Mouse (Mus musculus) hindbrain, postnatal 0 days (tissue): ENCODE data around the gene Mroh2b. TPM values are rescaled to one million over a fixed set of nuclear protein-coding genes. Genes with fewer than 3 reads are reported as not detected.
A peak's percentile ranks its signal among the peaks of the same experiment; 100 is the strongest.

Experiments used
- ATAC-seq: fragments of 200-750 bp; cut with Nextera tagmentation; 2 replicates; pipeline ENCODE4 v1.8.0; 2017; ENCODE audit warnings: mild to moderate bottlenecking, moderate TSS enrichment, moderate library complexity
- DNase-seq: peaks from one replicate; pipeline ENCODE4 v3.0.0-alpha.2; 2015; ENCODE audit warnings: low spot score
- H3K27ac ChIP-seq: fragments of 300-500 bp; sonication (generic); 2 replicates; pipeline ENCODE4 v1.5.1; 2014; ENCODE audit warnings: mild to moderate bottlenecking
- H3K27me3 ChIP-seq: fragments of 300-500 bp; sonication (generic); 2 replicates; pipeline ENCODE4 v1.6.1; 2014; ENCODE audit warnings: low read length, mixed read lengths; ENCODE audit not compliant: insufficient read depth
- H3K36me3 ChIP-seq: fragments of 300-500 bp; sonication (generic); 2 replicates; pipeline ENCODE4 v1.6.1; 2014; ENCODE audit warnings: low read length, mixed read lengths; ENCODE audit not compliant: insufficient read depth
- H3K4me1 ChIP-seq: fragments of 300-500 bp; sonication (generic); 2 replicates; pipeline ENCODE4 v1.6.1; 2014; ENCODE audit warnings: antibody characterized with exemption, low read length, mixed read lengths; ENCODE audit not compliant: insufficient read depth
- H3K4me2 ChIP-seq: fragments of 300-500 bp; sonication (generic); 2 replicates; pipeline ENCODE4 v1.6.1; 2014; ENCODE audit warnings: low read depth, mild to moderate bottlenecking, low read length, moderate library complexity, mixed read lengths
- H3K4me3 ChIP-seq: fragments of 300-500 bp; sonication (generic); 2 replicates; pipeline ENCODE4 v1.5.1; 2014; ENCODE audit warnings: low read length
- H3K9ac ChIP-seq: fragments of 300-500 bp; sonication (generic); replicated peaks from 2 replicates; pipeline ENCODE4 v1.6.1; 2014; ENCODE audit warnings: mild to moderate bottlenecking, low read length, moderate library complexity, mixed read lengths
- H3K9me3 ChIP-seq: fragments of 300-500 bp; sonication (generic); 2 replicates; pipeline ENCODE4 v1.6.1; 2016; ENCODE audit warnings: low read length, mixed read lengths
- CTCF ChIP-seq: IDR thresholded peaks from 2 replicates; pipeline ENCODE4 v1.5.1; 2016; ENCODE audit warnings: antibody characterized with exemption, control low read depth, low read depth
- WGBS: fragments of 180-500 bp; shearing (Covaris S2); extraction: QIAGEN DNeasy Blood & Tissue Kit; methylation state at CpG from one replicate; pipeline ENCODE4 v1.1.7; 2014; 5-methylcytosine and 5-hydroxymethylcytosine counted together
- polyA plus RNA-seq: library from polyadenylated mRNA; unstranded; fragments of >200 nt; fragmentation: Nextera tagmentation; extraction: Ambion mirVana; gene quantifications from 2 replicates; pipeline ENCODE4 v1.2.1, GENCODE M21; 2015
- total RNA-seq: library from RNA; depleted of rRNA; stranded (reverse); fragments of >200 nt; gene quantifications from 2 replicates; pipeline ENCODE4 v1.2.3, GENCODE M21; 2014; rRNA removed

Mroh2b gene
- total RNA-seq (not detected in 2 replicates), polyA plus RNA-seq (not detected in 2 replicates)

DNA sequence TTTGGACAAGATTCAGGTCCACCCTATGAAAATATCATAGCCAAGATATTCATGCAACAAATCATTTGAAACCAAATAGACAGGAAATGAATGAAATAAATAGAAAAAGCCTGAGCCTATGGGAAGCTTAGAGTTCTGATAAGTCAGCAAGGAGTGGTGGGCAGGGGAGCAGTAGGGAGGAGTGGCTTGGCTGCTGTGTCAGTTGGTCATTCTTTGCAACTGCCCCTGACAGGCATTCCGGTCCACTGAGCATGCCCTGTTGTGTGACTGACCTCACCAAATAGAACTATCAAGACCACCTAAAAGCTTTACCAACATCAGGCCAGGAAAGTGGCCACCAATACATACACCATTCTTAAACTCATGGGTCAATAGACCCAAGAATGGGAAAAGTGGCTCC is at the start of gene Mroh2b:
Gene Mroh2b (plus strand): TSS at position 301 of the 400 bp plus-strand sequence.
- H3K36me3 ChIP-seq: no peaks in the 10 kb centered on the region
- H3K27ac ChIP-seq: no peak within 1 kb of the TSS
- no peak within 1 kb of the TSS for H3K9ac ChIP-seq
- H3K4me1 ChIP-seq: no peaks in the 10 kb centered on the region
- WGBS: 100% methylated on average over 1 of the region's 1 CpGs
- TF ChIP-seq CTCF: no peak
- no peak within 1 kb of the TSS for H3K4me2 ChIP-seq
- DNase-seq (no peak), ATAC-seq (no peak)
- no peaks in the 10 kb centered on the region for H3K9me3 ChIP-seq
- no peak within 1 kb of the TSS for H3K4me3 ChIP-seq
- H3K27me3 ChIP-seq: no peaks in the 10 kb centered on the region

DNA sequence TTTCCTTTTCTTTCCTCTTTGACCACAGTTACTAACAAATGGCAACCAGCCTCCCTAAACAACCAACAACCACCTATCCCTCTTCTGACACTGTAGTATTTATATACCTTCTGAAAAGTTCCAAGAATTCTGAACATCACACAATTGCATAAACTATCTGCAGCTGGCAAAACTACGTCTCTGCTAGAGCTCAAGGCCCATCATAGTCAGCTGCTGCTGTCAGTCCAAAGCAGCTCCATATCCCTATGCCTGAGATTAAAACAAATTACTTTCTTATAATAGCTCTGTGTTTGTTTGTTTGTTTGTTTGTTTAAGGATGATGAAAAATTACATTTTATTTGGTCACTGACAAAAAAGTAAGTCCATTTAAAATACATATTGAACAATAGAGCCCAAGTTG is 48.5 kb upstream of the Mroh2b start:
- Histone ChIP-seq H3K4me1 (no peaks in the 10 kb centered on the region), H3K27ac (no peak overlapping the region), H3K4me3 (no peak overlapping the region), H3K27me3 (no peaks in the 10 kb centered on the region), H3K9me3 (no peaks in the 10 kb centered on the region), H3K9ac (no peak overlapping the region), H3K36me3 (no peaks in the 10 kb centered on the region), H3K4me2 (no peak overlapping the region)
- ATAC-seq (no peak), DNase-seq (no peak)
- no peak for TF ChIP-seq CTCF
- 86% methylated on average over 1 of the region's 1 CpGs for WGBS

GRCm38 (mm10) chr15:4894962-4895361 is 3.6 kb upstream of the Mroh2b start:
- no peaks in the 10 kb centered on the region for H3K4me1 ChIP-seq
- ATAC-seq (no peak), DNase-seq (no peak)
- no peak for TF ChIP-seq CTCF
- H3K9ac ChIP-seq: no peak overlapping the region
- WGBS: 26% methylated on average over 3 of the region's 3 CpGs
- H3K27me3 ChIP-seq: no peaks in the 10 kb centered on the region
- no peak overlapping the region for H3K4me2 ChIP-seq
- H3K4me3 ChIP-seq: no peak overlapping the region
- no peaks in the 10 kb centered on the region for H3K36me3 ChIP-seq
- H3K9me3 ChIP-seq: no peaks in the 10 kb centered on the region
- no peak overlapping the region for H3K27ac ChIP-seq

DNA sequence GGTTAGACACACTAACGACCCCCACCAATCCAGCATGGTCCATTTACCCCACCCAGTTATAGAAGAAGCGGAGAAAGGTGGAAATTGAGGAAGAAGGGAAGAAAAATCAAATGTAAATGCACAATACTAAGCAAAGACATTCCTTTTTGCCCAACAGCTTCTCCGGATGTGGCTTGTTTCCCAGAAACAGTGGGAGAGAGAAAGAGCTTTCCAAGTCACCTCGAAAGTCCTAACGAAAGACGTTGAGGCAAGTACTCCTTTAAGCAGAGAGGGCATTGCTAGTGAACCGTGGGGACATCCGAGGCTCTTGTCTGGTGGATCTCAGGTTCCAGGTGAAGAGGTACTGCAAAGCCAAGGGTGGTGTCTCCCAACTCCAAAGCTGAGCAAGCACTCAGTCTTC is 36.2 kb downstream of the Mroh2b start:
- peak; percentile 8 for DNase-seq
- 74% methylated on average over 8 of the region's 8 CpGs for WGBS
- H3K36me3 ChIP-seq: no peaks in the 10 kb centered on the region

GRCm38 (mm10) chr15:4973355-4973754 is 74.8 kb downstream of the Mroh2b start:
- ATAC-seq: no peak
- H3K36me3 ChIP-seq: no peaks in the 10 kb centered on the region
- H3K4me1 ChIP-seq: no peaks in the 10 kb centered on the region
- no peak overlapping the region for H3K27ac ChIP-seq
- peak; percentile 25 for DNase-seq
- H3K9me3 ChIP-seq: no peaks in the 10 kb centered on the region
- no peaks in the 10 kb centered on the region for H3K27me3 ChIP-seq
- H3K4me3 ChIP-seq: no peak overlapping the region
- no peak overlapping the region for H3K9ac ChIP-seq
- TF ChIP-seq CTCF: no peak
- H3K4me2 ChIP-seq: no peak overlapping the region
- 90% methylated on average over 1 of the region's 1 CpGs for WGBS

More for the DNA sequence above, 36.2 kb downstream of the Mroh2b start:
- Histone ChIP-seq H3K4me2 (no peak overlapping the region), H3K4me3 (no peak overlapping the region), H3K9ac (no peak overlapping the region), H3K27ac (no peak overlapping the region), H3K27me3 (no peaks in the 10 kb centered on the region), H3K9me3 (no peaks in the 10 kb centered on the region), H3K4me1 (no peaks in the 10 kb centered on the region)
- no peak for ATAC-seq
- no peak for TF ChIP-seq CTCF

DNA sequence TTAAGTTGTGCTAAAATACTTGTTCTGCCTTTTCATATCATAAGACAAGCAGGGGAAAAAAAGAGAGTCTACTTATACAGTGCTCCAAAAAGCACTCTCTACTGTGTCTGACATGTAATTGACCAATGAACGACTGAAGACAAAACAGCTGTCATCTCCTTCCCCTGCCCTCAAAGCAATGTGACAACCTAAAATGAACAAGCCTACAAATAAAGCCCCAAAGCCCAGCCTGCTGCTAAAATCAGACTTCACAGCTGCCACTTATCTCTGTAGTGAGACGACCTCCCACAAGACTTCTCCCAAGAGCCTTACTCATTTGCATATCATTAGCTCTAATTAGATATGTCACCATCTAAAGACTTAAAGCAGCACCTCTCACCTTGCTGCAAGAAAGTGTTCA is 104.4 kb downstream of the Mroh2b start:
- H3K27ac ChIP-seq: no peak overlapping the region
- no peak for TF ChIP-seq CTCF
- DNase-seq (peak; percentile 14), ATAC-seq (no peak)
- H3K9me3 ChIP-seq: no peaks in the 10 kb centered on the region
- no peaks in the 10 kb centered on the region for H3K36me3 ChIP-seq
- no peak overlapping the region for H3K4me3 ChIP-seq
- no peak overlapping the region for H3K4me2 ChIP-seq
- WGBS: 16% methylated on average over 2 of the region's 2 CpGs
- no peak overlapping the region for H3K9ac ChIP-seq
- no peaks in the 10 kb centered on the region for H3K4me1 ChIP-seq
- H3K27me3 ChIP-seq: no peaks in the 10 kb centered on the region

DNA sequence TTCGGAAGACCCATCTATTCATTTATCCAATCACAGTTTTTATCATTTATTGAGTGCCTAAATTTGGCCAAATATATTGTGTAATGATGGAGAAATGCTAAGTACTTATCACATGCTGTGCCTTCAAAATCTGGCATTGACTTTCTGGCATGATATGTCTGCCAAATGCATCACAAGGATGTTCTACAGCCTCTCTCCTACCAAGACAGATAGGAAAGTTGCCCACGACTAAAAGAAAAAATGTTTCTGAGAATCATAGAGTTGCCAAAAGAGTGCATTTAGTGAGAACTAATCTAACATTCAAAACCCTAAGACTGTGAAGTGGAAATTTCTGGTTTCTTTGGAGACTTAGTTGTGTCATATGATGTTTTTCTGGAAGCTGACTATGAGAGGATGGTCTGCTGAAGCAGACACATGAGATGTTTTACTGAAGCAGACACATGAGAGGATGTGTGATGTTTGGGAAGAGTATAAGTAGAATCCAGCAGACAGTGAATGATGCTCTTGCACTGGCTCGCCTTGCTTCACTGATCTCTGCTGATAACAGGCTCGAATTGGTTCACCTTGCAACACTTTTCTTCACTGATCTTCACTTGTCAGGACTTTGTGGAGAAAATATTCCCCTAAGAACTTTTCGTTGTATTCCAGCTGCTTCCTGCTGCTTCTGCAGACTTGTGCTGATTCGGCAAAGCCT is 105.1 kb downstream of the Mroh2b start:
- ATAC-seq (no peak), DNase-seq (no peak)
- H3K4me2 ChIP-seq: no peak overlapping the region
- H3K27ac ChIP-seq: no peak overlapping the region
- H3K36me3 ChIP-seq: no peaks in the 10 kb centered on the region
- no peak overlapping the region for H3K4me3 ChIP-seq
- H3K27me3 ChIP-seq: no peaks in the 10 kb centered on the region
- H3K9ac ChIP-seq: no peak overlapping the region
- 83% methylated on average over 6 of the region's 6 CpGs for whole genome bisulfite sequencing
- TF ChIP-seq CTCF: no peak
- no peaks in the 10 kb centered on the region for H3K4me1 ChIP-seq
- H3K9me3 ChIP-seq: no peaks in the 10 kb centered on the region
